Mouse (Mus musculus) adrenal gland, postnatal 14 days (tissue): ENCODE results near the gene Cadm2. TPM values are rescaled to one million over a fixed set of nuclear protein-coding genes. Genes with fewer than 3 reads are reported as not detected.

ENCODE experiments used
- DNase-seq: peaks from one replicate; pipeline ENCODE4 v3.0.0; 2021; ENCODE audit warnings: mixed read lengths
- long read RNA-seq, 2 experiments: library from polyadenylated mRNA; stranded (forward); transcript quantifications; one replicate each; pipeline ENCODE4 v2.0.0; 2021
- total RNA-seq: library from RNA; stranded (reverse); gene quantifications from 2 replicates; pipeline ENCODE4 v1.2.3, GENCODE M21; 2021

Cadm2 gene
- total RNA-seq = 0.56 and 1.4 TPM in 2 replicates
- long read RNA-seq, experiment 1 = 0 reads
- long read RNA-seq, experiment 2 = 0 reads

DNA sequence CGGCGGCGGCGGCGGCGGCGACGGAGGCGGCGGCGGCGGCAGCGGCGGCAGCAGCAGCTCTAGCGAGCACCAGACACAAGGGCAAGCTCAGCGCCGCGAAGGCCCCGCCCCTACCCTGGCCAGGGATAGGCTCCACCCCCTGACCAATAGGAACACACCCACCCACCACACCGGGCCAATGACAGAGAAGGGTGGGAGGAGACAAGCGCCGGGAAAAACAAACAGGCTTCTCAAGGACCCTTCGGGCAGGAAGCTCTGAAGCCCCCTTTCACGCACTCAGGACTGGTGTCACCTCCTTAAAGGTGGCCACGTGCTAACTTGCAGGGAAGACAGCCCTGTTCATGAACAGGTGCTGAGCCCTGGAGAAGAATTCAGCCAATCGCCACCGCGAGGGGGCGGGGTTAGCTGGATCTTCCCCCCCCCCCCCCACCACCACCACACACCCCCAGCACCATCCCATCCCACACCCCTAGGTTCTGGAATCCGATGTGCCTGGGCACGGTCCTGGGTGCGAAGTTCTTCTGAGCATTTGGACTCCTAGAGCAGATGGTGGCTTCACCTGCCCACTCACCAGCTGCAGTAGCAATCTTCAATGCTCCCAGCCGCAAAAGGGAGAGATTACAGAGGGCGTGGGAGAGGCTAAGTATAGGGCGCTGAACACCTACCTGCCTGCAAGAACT, at the start of gene Cadm2:
Gene Cadm2, minus strand, starts transcription at position 83 of the 680 bp plus-strand sequence.
- peak; percentile 94 for DNase-seq

DNA sequence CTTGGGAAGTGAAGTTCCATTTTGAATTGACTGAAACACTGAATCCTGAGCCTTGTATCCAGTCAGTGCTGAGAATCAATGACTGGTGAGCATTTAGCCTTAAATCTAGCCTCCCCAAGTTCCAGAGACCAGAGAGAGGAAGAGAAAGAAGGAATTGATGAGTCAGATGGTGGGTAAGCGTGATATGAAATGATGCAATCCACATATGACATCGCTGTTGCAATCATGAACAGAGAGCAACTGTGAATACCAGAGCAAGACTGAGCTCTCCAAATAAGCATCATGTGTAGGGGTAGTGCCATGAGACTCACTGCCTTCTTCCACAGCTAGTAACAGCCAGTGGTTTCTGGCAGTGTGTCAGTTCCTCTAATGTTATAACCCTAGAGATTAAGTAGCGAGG, 26.2 kb upstream of the Cadm2 start:
- no peak for DNase-seq

DNA sequence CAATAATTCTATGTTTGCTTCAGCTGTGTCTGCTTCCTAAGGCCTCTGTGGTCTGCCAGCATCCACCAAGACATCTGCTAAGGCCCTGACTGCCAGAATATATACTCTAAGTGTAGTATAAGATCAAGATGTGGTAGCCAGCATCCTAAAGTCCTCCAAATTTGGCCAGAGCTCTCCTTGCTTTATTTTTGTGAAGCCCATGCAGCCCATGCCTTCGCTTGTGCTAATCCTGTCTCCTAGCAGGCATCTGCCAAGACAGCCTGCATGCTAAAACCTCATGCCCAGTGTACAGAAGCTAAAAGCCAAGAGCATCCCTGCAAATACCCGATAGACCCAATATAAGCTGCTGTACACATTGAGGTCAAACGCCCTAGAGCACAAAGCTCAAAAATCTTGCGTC, 22.9 kb upstream of the Cadm2 start:
- no peak for DNase-seq

DNA sequence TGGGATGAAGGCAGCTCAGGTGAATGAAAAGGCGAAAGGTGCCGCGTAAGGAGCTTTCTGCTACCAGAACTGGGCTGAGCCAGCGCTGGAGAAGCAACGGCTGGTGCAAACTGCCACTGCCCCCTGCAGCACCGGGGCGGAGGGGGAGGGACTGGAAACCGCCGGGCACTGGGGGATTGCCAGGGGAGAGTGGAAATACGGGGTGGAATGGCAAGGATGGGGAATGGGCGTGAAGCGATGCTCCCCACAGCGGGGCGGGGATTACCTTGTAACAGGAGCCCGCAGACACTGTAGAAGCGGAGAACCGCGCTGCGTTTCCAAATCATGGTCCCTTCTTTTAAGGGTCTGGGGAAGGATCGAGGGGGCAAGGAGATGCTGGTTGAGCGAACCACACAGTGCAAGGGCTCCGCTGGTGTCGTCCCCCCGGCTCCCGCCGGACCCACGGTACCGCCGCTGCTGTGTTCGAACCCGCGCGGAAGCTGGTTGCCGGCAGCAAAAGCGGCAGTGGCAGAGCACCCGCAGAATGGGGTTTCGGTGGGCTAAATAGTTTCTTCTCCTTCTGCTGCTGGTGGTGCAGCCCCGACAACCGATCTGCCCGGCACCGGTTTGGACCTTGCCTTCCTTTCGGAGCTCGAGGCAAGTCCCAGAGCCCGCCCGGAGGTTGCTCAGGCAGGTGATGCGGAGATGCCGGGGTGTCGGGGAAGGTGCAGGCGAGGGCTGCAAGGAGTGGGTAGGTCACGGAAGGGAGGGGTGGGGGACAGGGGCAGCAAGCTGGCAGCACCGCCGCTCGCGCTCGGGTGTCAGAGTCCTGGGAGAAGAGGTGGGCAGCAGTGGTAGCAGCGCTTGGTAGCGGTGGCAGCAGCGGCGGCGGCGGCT, 564 bp downstream of the Cadm2 start:
- peak; percentile 35 for DNase-seq

DNA sequence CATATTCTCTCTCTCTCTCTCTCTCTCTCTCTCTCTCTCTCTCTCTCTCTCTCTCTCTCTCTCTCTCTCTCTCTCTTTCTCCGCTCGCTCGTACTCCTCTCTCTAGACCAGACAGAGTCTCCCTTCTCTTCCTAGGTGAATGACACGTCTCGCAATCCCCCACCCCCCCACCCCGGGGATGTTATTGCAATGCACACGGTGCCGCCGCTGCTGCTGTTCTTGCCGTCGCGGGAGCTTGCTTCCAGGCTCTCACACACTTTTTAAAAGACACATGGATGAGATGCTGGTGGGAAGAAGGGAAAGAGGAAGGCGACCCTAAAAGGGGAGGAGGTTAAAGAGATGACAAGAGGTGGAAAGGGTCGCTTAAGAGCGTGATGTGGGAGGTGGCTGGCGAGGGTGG, 1.3 kb downstream of the Cadm2 start:
- DNase-seq = no peak

DNA sequence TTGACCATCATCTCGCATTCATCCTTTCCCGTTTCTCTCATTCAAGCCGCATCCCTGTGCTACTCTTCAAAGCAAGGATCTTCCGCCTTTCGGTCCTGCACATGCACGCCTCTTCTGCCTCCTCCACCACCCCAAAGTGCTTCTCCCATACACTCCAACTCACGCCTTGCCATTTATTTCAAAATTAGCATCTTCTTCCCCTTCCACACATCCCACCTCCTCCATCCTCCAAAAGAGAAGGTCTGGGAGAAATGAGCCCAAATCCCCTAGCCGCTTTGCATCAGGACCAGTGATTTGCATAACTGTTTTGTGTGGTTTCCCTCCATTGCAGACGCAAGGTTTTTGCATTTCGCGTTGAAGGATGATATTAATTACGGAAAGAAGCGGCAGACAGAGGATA, 1.9 kb downstream of the Cadm2 start:
- no peak for DNase-seq

DNA sequence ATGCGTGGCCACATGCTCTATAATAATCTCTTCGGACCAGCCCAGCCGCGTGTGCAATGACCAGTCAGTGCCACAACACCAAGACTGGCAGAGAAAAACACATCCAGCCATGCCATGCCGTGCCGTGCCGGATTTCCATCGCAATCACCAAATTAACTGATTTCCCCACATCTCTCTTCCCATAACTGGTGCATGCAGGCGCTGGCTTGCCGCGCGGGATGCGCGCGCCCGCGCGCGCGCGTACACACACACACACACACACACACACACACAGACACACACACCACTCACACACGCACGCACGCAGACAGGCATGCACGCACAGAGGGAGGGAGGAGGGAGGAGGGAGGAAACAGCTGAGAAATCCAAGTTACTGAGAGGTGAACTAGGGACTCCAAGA, 2.9 kb downstream of the Cadm2 start:
- peak; percentile 6 for DNase-seq

DNA sequence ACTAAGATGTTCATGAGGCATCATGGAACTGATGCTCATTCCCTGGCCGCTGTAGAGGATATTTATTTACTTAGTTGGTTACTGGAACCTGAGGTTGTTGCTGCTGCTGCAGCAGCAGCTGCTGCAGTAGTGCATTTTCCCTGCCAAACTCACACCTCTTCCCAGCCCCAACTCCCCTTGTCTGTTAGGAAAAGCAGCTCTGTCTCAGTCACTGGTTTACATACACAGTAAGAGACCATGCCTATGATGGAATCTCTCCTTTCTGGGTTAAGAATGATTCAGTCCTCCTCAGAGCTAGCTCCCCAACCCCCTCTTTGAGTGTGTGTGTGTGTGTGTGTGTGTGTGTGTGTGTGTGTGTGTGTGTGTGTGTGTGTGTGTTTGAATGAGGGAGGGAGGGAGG, 3.5 kb downstream of the Cadm2 start:
- no peak for DNase-seq

DNA sequence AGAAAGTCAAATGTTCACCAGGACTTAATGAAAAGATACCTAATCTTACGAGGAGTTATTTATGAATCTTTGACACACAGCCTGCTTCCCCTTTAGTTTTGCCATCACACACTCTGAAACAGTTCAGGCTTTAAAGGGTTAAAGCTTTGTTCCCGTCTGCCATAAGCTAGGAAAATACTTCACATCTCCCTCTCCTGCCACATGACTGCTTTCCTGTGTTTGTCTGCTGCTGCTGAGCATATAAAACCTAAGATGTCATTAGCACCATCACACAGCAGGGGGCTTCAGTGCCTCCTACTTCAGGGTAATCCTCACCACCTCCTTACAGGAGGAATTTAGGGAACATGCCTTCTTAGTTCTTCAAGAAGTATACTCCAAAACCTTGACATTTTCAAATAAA, 6.8 kb downstream of the Cadm2 start:
- no peak for DNase-seq

DNA sequence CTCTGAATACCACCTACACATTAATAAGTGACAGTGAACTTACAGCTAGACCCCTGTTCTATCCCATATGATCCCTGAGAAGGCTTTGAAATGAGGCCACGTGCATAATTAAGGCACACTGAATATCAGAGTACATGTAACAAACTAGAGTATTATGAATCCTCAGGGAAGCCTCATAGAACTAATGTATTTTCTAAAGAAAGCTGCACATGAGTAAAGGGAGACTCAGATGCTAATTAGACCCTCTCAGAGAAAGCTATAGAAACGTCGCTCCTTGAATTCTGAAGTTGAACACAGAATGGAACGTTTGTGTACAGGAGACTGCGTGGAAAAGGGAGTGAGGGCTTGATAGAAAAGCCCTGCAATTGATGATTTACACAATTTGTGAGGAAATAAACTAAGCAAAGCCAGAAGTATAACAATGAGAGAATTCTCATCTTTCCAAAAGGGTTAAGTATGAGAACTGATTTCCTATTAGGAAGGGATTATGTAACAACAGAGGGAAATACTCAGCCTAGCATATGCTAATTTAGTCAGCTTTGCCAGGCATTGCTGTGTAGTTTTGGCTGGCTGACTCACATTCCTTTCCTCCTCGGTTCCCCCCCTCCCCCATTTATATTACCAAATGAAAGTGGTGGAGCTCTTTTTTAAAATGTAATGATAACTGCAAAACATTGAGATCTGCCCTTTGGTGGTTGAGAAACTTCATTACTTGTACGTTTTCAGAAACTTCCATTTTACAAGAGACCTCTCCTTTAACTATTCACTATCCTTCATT, 9.6 kb downstream of the Cadm2 start:
- DNase-seq = no peak

DNA sequence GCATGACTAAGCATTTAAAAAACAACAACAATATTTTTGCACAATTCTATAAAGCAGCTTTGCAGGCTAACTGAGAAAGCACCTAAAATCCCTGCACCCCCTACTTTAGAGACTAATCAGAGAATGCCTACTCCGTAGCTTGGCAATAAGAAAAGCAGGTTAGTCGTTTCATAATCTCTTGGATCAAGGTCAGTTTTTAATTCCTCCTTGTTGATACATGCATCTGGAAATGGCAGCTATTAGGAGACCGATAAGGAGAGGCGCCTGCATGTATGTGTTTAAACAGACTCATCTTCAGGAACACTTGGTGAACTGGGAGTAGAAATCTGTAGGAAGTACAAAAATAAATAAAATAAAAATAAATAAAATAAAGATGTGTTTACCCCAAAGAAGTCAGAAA, 11.6 kb downstream of the Cadm2 start:
- DNase-seq = no peak

DNA sequence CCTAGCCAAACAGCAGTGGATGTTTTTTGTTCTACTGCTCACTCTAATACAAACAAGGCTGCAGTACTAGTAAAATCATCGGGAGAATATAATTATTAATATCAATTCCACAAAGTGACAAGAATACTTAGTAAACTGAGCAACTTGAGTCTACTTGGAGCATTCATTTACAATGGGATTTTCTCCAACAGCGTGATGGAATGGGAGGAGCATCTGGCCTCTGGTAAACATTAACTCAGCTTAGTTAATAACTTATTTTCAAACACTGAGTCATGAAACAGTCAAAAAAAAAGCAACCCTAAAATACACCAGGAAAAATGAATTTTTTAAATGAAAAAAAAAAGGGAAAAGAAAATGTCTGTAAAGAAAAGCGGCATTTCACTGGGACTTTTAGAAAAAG, 12.2 kb downstream of the Cadm2 start:
- no peak for DNase-seq

DNA sequence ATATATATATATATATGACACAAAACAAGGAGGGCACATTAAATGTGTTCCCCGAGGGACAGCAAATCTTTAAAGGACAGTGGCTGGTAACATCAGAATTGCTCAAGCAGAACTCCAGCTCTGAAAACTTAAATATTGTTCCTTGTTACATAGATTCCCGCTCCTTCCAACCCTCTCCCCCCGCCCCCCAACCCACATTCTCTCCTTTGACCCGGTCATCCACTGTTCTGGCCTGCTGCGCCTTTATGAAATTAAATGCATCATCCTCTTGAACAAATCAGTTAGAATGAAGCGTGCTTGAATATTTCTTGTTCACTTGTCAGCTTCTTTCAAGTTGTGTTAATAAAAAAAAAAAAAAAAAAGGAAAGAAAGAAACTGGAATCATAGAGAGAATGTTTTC, 15.0 kb downstream of the Cadm2 start:
- no peak for DNase-seq

DNA sequence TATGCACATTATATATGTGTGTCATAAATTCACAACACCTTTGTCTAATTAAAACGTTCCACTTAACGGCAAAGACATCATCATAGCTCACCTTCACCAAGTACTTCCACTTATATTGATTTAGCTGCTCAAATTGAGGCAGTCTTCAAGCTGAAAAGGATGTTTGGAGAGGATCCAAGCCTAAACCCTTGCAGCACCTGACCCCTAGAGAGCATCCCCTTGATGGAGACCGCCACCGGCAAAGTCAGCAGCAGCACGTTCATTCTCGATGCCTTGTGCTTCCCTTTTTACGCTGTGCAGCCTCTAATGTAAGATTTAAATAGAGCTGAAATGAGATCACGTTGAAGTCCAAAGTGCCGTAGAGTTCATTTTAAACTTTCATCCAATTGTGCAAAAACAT, 20.7 kb downstream of the Cadm2 start:
- no peak for DNase-seq

DNA sequence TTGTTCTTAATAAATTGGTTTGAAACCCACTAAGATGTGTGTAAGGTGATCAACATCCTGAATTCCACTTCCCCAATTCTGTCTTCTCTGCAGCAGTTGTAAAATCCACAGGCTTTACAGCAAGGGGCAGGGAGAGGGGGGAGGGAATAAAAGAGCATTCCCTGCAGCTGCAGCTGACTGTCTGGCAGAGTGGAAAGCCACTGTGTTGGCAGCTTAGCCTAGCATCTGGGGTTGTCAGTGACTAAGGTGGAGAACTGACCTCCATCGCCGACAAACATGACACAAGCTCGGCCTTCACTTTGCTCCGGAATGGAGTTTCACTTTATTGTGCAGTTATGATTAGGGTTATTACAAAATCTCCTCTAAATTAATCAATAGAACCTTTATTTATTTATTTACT, 21.9 kb downstream of the Cadm2 start:
- peak; percentile 17 for DNase-seq

DNA sequence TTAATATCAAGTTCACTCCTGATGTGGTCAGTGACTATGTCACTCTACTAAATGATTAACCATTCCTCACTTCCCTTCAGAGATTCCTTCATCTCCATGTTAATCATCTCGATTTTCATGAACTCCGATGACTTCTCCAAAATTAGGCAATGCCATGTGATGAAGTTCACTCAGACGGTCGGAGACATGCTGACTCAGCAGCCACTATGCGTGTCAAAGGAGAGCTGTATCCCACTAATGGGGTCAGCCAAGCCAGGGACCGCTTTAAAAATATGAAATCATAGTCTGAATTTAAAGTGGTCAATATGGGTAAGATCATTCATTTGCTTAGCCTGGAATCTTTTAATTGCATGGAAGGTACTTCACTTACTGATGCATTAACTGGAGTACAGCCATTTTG, 29.7 kb downstream of the Cadm2 start:
- no peak for DNase-seq

DNA sequence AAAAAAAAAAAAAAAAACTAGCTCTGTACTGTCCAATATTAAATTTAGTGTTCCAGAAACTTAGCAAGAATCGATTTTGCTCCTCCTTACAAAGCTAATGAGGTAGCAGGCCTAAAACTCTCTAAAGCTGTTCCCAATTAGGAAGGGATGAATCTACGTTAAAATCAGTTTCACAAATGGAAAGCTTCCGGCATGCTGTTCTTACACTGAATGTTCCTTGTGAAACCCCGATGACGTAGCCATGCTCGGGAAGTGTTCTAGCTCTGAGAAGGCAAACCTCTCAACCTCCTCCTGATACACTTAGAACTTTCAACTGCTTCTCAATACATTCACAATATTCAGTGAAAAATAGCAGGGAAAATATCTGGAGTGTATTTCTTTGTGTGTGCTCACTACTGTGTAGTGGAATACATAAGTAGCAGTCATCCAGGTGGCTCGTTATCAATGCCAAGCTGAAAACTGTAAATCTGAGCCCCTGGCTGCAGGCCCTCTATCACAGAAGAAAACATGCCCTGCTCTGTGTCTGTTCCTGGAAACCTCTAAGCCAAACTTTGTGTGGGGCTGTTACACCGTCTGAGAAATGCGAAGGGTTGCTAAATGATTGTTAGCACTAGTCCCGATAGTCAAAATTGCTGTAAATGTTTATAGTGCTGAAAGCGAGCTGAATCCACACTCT, 41.7 kb downstream of the Cadm2 start:
- DNase-seq = no peak

DNA sequence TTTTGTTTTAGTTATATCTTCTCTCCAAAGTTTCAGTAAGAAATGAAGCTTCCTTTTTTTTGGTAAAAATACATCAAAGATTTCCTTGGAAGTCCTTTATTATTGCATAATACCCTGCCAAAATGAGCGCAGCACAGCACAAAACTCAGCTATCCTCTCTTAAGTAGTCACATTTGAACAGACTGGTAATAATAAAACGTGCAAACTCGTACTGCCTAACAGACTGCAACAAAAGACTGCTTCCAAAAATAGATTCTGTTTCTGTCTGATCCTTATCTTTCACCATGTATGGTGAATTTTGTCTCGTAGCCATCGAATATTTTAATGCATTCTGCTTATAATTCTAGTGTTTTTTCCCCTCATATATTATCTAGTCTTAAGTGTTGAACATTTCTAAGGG, 45.2 kb downstream of the Cadm2 start:
- no peak for DNase-seq

DNA sequence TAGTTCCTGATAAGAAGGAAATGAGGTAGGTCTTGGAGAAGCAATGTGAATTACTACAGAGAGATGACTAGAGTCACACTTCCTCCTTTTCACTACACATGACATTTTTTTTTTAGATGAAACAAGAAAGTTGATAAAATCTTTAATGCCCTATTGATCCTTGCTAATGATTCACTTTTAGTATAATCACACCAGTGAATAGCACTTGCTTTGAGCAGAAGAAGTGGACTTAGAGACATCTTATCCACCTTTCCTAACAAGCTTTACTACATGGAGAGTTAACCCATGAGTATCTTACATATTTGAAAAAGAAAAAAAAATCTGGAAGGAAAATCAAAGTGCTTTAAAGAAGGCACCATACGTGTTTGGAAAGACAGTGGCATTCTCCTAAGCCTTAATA, 93.7 kb downstream of the Cadm2 start:
- no peak for DNase-seq

DNA sequence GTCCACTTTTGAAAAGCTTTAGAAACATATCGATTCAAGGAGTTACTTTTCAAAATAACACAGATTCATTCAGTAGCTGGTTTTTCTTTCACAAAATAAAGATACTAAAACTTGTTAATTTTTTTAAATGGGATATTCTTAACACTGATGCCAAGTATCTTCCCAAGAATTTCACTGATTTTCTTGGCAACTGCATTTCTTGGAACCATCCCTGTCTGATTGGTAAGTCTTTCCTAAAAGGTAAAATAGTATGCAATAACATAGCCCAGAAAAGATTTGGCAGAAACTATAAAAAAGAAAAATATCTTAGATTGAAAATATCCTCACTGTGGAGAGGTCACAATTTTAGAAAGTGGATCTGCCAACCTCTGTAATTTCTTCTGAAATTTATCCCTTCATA, 95.8 kb downstream of the Cadm2 start:
- no peak for DNase-seq

DNA sequence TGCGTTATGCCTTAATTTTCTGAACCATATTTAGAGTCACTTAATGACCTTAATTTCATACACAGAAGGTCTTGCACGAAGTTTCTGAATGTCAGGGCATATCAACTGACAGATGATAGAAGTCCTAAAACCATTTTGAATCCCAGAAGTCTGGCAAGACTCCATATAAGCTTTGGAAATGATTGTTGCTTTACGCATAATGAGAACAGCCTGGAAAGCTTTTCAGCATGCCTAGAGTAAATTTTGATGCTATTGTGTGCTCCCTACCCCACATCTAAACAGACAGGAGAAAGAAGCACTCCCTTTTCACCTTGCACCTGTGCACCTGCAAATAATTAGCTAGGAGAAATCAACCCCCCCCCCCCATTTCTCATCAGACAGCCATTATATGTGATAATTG, 102.4 kb downstream of the Cadm2 start:
- DNase-seq = no peak

DNA sequence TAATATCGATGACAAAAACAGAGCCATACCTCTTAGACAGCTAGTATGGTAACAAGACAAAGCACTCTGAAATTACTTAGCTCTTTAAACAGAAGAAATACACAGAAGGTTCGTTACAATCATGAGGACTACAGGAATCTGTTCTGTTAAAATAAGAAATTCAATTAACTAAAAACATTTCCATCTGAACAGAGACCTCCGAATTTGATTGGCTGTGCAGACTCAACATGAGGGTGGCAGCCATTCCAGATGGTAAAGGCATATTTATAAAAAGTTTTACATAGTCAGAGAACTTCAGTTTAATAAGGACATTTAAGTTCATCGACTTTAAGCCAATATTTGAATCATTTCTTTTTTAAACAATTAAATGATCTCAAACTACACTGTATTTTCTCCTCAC, 105.2 kb downstream of the Cadm2 start:
- DNase-seq = no peak

DNA sequence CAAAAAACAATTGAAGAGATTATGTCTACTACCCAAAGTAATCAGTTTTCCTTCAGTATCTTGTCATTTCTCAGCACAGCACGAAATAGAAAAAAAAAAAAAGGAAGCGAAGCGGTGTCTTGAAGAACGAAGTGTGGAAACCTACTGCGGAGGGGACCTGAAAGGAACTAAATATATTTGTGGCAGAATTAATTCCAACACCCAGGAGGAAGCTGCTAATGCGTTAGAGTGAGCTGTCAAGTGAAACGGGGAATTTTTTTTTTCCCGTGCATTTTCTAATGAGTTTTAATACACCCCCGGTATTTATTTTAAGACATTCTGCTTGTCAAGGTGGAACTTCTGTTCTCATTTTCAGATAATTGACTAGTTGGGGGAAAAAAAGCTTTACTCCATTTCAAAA, 111.6 kb downstream of the Cadm2 start:
- DNase-seq = no peak
